ENCODE assay signal across 25 mouse cellular contexts in genomic region chr1:85942318-85942717, GRCm38 (mm10). TPM values are rescaled to one million over a fixed set of nuclear protein-coding genes. Genes with fewer than 3 reads are reported as not detected.
A peak's percentile ranks its signal among the peaks of the same experiment; 100 is the strongest.
DNase-seq lines count a peak whose midpoint lies in the region; ATAC-seq and TF ChIP-seq lines count a peak whose summit lies in the region.
"Had no signal": no experiment of that assay in that cellular context is flagged by ENCODE, and none has a peak within 500 bp of the region (broad histone marks: within the 10 kb centered on the region; RNA-seq: fewer than 3 reads in every experiment).

No protein-coding gene starts in this region.

- WGBS in forebrain, postnatal 0 days: 76% methylated on average over 8 of the region's 8 CpGs
- 85% methylated on average over 8 of the region's 8 CpGs for WGBS in forebrain, embryonic 11.5 days
- WGBS in cerebellum, adult 2 months: 69% methylated on average over 8 of the region's 8 CpGs

- no peak for TF ChIP-seq CTCF in forebrain, postnatal 0 days (IDR thresholded peaks at IDR 0.05; ENCODE audit: low read depth)
- TF ChIP-seq CTCF in cerebellum, adult 2 months (IDR thresholded peaks at IDR 0.05; ENCODE audit: borderline replicate concordance, insufficient read depth, low read depth, low read length): no peak

- H3K27ac ChIP-seq in forebrain, postnatal 0 days (ENCODE audit: low read depth, low read length): no peak overlapping the region
- no peak overlapping the region for H3K27ac ChIP-seq in forebrain, embryonic 11.5 days (ENCODE audit: low read depth, low read length)
- H3K27ac ChIP-seq in cerebellum, adult 2 months (ENCODE audit: insufficient read depth, low read length): no peak overlapping the region

- H3K9ac ChIP-seq in forebrain, postnatal 0 days: no peak overlapping the region
- H3K9ac ChIP-seq in forebrain, embryonic 11.5 days (ENCODE audit: low read length): no peak overlapping the region

- peak; percentile 26 for DNase-seq in forebrain, postnatal 0 days
- no peak for DNase-seq in forebrain, embryonic 11.5 days (ENCODE audit: low spot score)
- no peak for DNase-seq in frontal cortex, adult 2 months (ENCODE audit: extremely low spot score in 1 of 2, low spot score in 1 of 2)
- peak; percentile 64 for DNase-seq in brain, adult 2 months (ENCODE audit: low read depth, low spot score)
- DNase-seq in cerebellum, adult 2 months: no peak
- DNase-seq: adrenal gland, adult 2 months; adrenal gland, adult 8-10 months; adrenal gland, postnatal 10 days; adrenal gland, postnatal 14 days; adrenal gland, postnatal 25 days; adrenal gland, postnatal 36 days; B cell, adult 2 months; cerebellum, adult 11 months; cerebellum, adult 11-12 months; cerebellum, adult 18-20 months; cerebellum, adult 8-10 months had no signal

- ATAC-seq in forebrain, postnatal 0 days: peak; percentile 80
- ATAC-seq in forebrain, embryonic 11.5 days (replicated peaks; ENCODE audit: low FRiP score): no peak
- ATAC-seq in frontal cortex, adult (ENCODE audit: low TSS enrichment): peak; percentile 62
- ATAC-seq: activated CD4-positive, CD25-positive, alpha-beta regulatory T cell, adult 4 months; CD4-positive, CD25-positive, alpha-beta regulatory T cell, adult 4 months; Patski had no signal

- H3K4me1 ChIP-seq in forebrain, postnatal 0 days (ENCODE audit: insufficient read depth): no peaks in the 10 kb centered on the region
- 0 out of 2 replicates have a peak, but pooled peaks cover 2% of the 10 kb centered on the region for H3K4me1 ChIP-seq in forebrain, embryonic 11.5 days (replicated peaks; ENCODE audit: control insufficient read depth, insufficient read depth, low read length)
- H3K4me1 ChIP-seq in cerebellum, adult 2 months (ENCODE audit: control insufficient read depth, insufficient read depth, low read length): no peaks in the 10 kb centered on the region

- no peak for TF ChIP-seq POLR2A in cerebellum, adult 2 months (IDR thresholded peaks at IDR 0.05; ENCODE audit: borderline replicate concordance, insufficient read depth, low read length)

- no peaks in the 10 kb centered on the region for H3K27me3 ChIP-seq in forebrain, postnatal 0 days (ENCODE audit: insufficient read depth, low read length)
- no peaks in the 10 kb centered on the region for H3K27me3 ChIP-seq in forebrain, embryonic 11.5 days (ENCODE audit: control insufficient read depth, insufficient read depth, low read length)
- H3K27me3 ChIP-seq in cerebellum, adult 2 months (ENCODE audit: control insufficient read depth, insufficient read depth, low read length): no peaks in the 10 kb centered on the region
- H3K27me3 ChIP-seq: CH12.LX had no signal

- no peak overlapping the region for H3K4me2 ChIP-seq in forebrain, postnatal 0 days (ENCODE audit: low read depth)
- H3K4me2 ChIP-seq in forebrain, embryonic 11.5 days (ENCODE audit: low read depth, low read length, severe bottlenecking): no peak overlapping the region

- H3K4me3 ChIP-seq in forebrain, postnatal 0 days (ENCODE audit: low read depth, low read length): no peak overlapping the region
- H3K4me3 ChIP-seq in forebrain, embryonic 11.5 days (ENCODE audit: low read depth, low read length): no peak overlapping the region
- H3K4me3 ChIP-seq in cerebellum, adult 2 months (replicated peaks; ENCODE audit: insufficient read depth, low read depth, low read length): no peak overlapping the region

- H3K9me3 ChIP-seq in forebrain, postnatal 0 days (ENCODE audit: low read length): 0 out of 2 replicates have a peak, but pooled peaks cover 3% of the 10 kb centered on the region
- no peaks in the 10 kb centered on the region for H3K9me3 ChIP-seq in forebrain, embryonic 11.5 days (ENCODE audit: control insufficient read depth, low read length)

- no peaks in the 10 kb centered on the region for H3K36me3 ChIP-seq in forebrain, postnatal 0 days (ENCODE audit: insufficient read depth)
- no peaks in the 10 kb centered on the region for H3K36me3 ChIP-seq in forebrain, embryonic 11.5 days (ENCODE audit: control insufficient read depth, insufficient read depth, low read length)
- H3K36me3 ChIP-seq: G1E had no signal

RNA-seq across cellular contexts. Expression of gene 4933407L21Rik, which starts 14.0 kb away (rescaled TPM):
- 6.7 and 9.8 TPM in 2 replicates for total RNA-seq in forebrain, postnatal 0 days (2014; rRNA removed)
- polyA plus RNA-seq in forebrain, postnatal 0 days (2015; fragmentation: Nextera tagmentation; extraction: Ambion mirVana): 6.2 and 8.6 TPM in 2 replicates
- 0.60 and 1.1 TPM in 2 replicates for polyA plus RNA-seq in forebrain, embryonic 11.5 days (2014; fragmentation: Nextera tagmentation; extraction: Ambion mirVana)
- polyA plus RNA-seq in frontal cortex, adult 2 months (2012; rRNA removed): 9.0 and 11.3 TPM in 2 replicates
- 4.3 and 5.3 TPM in 2 replicates for polyA plus RNA-seq in cerebellum, adult 2 months (2012; rRNA removed)
- total RNA-seq: adrenal gland, adult 18-20 months; adrenal gland, postnatal 36 days; MEL had no signal
- polyA plus RNA-seq: adrenal gland, adult 2 months; C2C12; G1E had no signal

RNA-seq across cellular contexts. Expression of gene Gpr55, which starts 18.5 kb away (rescaled TPM):
- 0.05 and 0.08 TPM in 2 replicates for total RNA-seq in forebrain, postnatal 0 days (2014; rRNA removed)
- polyA plus RNA-seq in forebrain, postnatal 0 days (2015; fragmentation: Nextera tagmentation; extraction: Ambion mirVana): 0.08 and 0.12 TPM in 2 replicates
- not detected in 2 replicates for polyA plus RNA-seq in forebrain, embryonic 11.5 days (2014; fragmentation: Nextera tagmentation; extraction: Ambion mirVana)
- 0.08 and 0.10 TPM in 2 replicates for polyA plus RNA-seq in frontal cortex, adult 2 months (2012; rRNA removed)
- polyA plus RNA-seq in cerebellum, adult 2 months (2012; rRNA removed): 0.03 TPM in 2 replicates
- polyA plus RNA-seq: C2C12, Patski had no signal

RNA-seq across cellular contexts. Expression of gene Itm2c, which starts 48.2 kb away (rescaled TPM):
- total RNA-seq in forebrain, postnatal 0 days (2014; rRNA removed): 244 and 280 TPM in 2 replicates
- 244 and 246 TPM in 2 replicates for polyA plus RNA-seq in forebrain, postnatal 0 days (2015; fragmentation: Nextera tagmentation; extraction: Ambion mirVana)
- 65.3 and 74.7 TPM in 2 replicates for polyA plus RNA-seq in forebrain, embryonic 11.5 days (2014; fragmentation: Nextera tagmentation; extraction: Ambion mirVana)
- 765 and 862 TPM in 2 replicates for polyA plus RNA-seq in frontal cortex, adult 2 months (2012; rRNA removed)
- polyA plus RNA-seq in cerebellum, adult 2 months (2012; rRNA removed): 533 and 557 TPM in 2 replicates

Comparison
In these comparisons a context has a peak if more than half of its experiments do, and no peak if none do; other contexts are left out.
1. DNase-seq: peak in forebrain, postnatal 0 days (single experiment) and brain, adult 2 months (single experiment); none in forebrain, embryonic 11.5 days (single experiment), frontal cortex, adult 2 months (0 of 2) and cerebellum, adult 2 months (0 of 2).